Mouse (Mus musculus): Measurements from ENCODE around the gene Ciz1. TPM values are rescaled to one million over a fixed set of nuclear protein-coding genes. Genes with fewer than 3 reads are reported as not detected.
A peak's percentile ranks its signal among the peaks of the same experiment; 100 is the strongest.

Ciz1 gene
- total RNA-seq, 2 experiments from 2014 or later = 75.3 to 92.7 TPM

GRCm38 (mm10) chr2:32343351-32343671 is 8.8 kb upstream of the Ciz1 start:
- Histone ChIP-seq H3K27ac (peak overlapping the region; percentile 94), H3K4me3 (no peak overlapping the region)
- no peak for TF ChIP-seq CTCF (conservative IDR thresholded peaks at IDR 0.05)
- no peak for DNase-seq (ENCODE audit: low spot score in 2 of 2)

- H3K4me3 ChIP-seq = no peak overlapping the region
- TF ChIP-seq CTCF (conservative IDR thresholded peaks at IDR 0.05) = no peak
- H3K27ac ChIP-seq = peak overlapping the region; percentile 94
- no peak for DNase-seq (ENCODE audit: low spot score in 2 of 2)
Observed at GRCm38 (mm10) chr2:32344056-32344455, 8.1 kb upstream of the Ciz1 start.

- TF ChIP-seq CTCF (conservative IDR thresholded peaks at IDR 0.05) = no peak
- H3K27ac ChIP-seq = peak overlapping the region; percentile 94
- DNase-seq (ENCODE audit: low spot score in 2 of 2) = no peak
- H3K4me3 ChIP-seq = no peak overlapping the region
Observed at GRCm38 (mm10) chr2:32344598-32345321, 7.4 kb upstream of the Ciz1 start.

- TF ChIP-seq CTCF (conservative IDR thresholded peaks at IDR 0.05) = no peak
- Histone ChIP-seq H3K27ac (peak overlapping the region; percentile 99), H3K4me3 (peak overlapping the region; percentile 98; the same call in 1 of the 2 replicates)
- no peak for DNase-seq (ENCODE audit: low spot score in 2 of 2)
Observed at GRCm38 (mm10) chr2:32347019-32347418, 5.1 kb upstream of the Ciz1 start.

GRCm38 (mm10) chr2:32348311-32348710 is 3.8 kb upstream of the Ciz1 start:
- Histone ChIP-seq H3K27ac (peak overlapping the region; percentile 99), H3K4me3 (peak overlapping the region; percentile 98)
- TF ChIP-seq CTCF (conservative IDR thresholded peaks at IDR 0.05) = no peak
- no peak for DNase-seq (ENCODE audit: low spot score in 2 of 2)

- Histone ChIP-seq H3K27ac (peak overlapping the region; percentile 99), H3K4me3 (peak overlapping the region; percentile 98)
- TF ChIP-seq CTCF (conservative IDR thresholded peaks at IDR 0.05) = no peak
- DNase-seq (ENCODE audit: low spot score in 2 of 2) = no peak
Observed at GRCm38 (mm10) chr2:32349625-32350255, 2.4 kb upstream of the Ciz1 start.

- DNase-seq (ENCODE audit: low spot score in 2 of 2) = no peak
- no peak for TF ChIP-seq CTCF (conservative IDR thresholded peaks at IDR 0.05)
- peak overlapping the region; percentile 98 for H3K4me3 ChIP-seq
- peak overlapping the region; percentile 99 for H3K27ac ChIP-seq
Observed at GRCm38 (mm10) chr2:32350471-32351051, 1.6 kb upstream of the Ciz1 start.

GRCm38 (mm10) chr2:32351471-32351961 is 611 bp upstream of the Ciz1 start:
- Histone ChIP-seq H3K4me3 (peak overlapping the region; percentile 98), H3K27ac (peak overlapping the region; percentile 99)
- DNase-seq (ENCODE audit: low spot score in 2 of 2) = no peak
- no peak for TF ChIP-seq CTCF (conservative IDR thresholded peaks at IDR 0.05)

GRCm38 (mm10) chr2:32353007-32353542 is 948 bp downstream of the Ciz1 start, which contains the start of gene Dnm1:
Gene Dnm1 (minus strand): TSS chr2:32353338.
- peak; percentile 93 to 98 for DNase-seq (ENCODE audit: low spot score in 2 of 2)
- peak within 1 kb of the TSS; percentile 99 for H3K27ac ChIP-seq
- TF ChIP-seq CTCF (conservative IDR thresholded peaks at IDR 0.05) = peak; percentile 100

GRCm38 (mm10) chr2:32353836-32354235 is 1.7 kb downstream of the Ciz1 start:
- H3K27ac ChIP-seq = peak overlapping the region; percentile 99
- no peak overlapping the region; the same call in 1 of the 2 replicates for H3K4me3 ChIP-seq
- DNase-seq (ENCODE audit: low spot score in 2 of 2) = no peak
- TF ChIP-seq CTCF (conservative IDR thresholded peaks at IDR 0.05) = no peak

More at GRCm38 (mm10) chr2:32353007-32353542, 948 bp downstream of the Ciz1 start, which contains the start of gene Dnm1:
- H3K4me3 ChIP-seq = peak within 1 kb of the TSS; percentile 98

- Histone ChIP-seq H3K4me3 (no peak overlapping the region), H3K27ac (no peak overlapping the region)
- no peak for TF ChIP-seq CTCF (conservative IDR thresholded peaks at IDR 0.05)
- DNase-seq (ENCODE audit: low spot score in 2 of 2) = no peak
Observed at GRCm38 (mm10) chr2:32354336-32354895, 2.3 kb downstream of the Ciz1 start.

- no peak for DNase-seq (ENCODE audit: low spot score in 2 of 2)
- Histone ChIP-seq H3K4me3 (no peak overlapping the region), H3K27ac (no peak overlapping the region)
- TF ChIP-seq CTCF (conservative IDR thresholded peaks at IDR 0.05) = no peak
Observed at GRCm38 (mm10) chr2:32356216-32356615, 4.1 kb downstream of the Ciz1 start.

GRCm38 (mm10) chr2:32357710-32358109 is 5.6 kb downstream of the Ciz1 start:
- no peak for TF ChIP-seq CTCF (conservative IDR thresholded peaks at IDR 0.05)
- Histone ChIP-seq H3K4me3 (no peak overlapping the region), H3K27ac (no peak overlapping the region)
- DNase-seq (ENCODE audit: low spot score in 2 of 2) = no peak
